Mouse (Mus musculus): Measurements from ENCODE around the gene Flvcr1.
"Not testable (repeated sequence)": the region's sequence is repeated elsewhere in the genome, so short reads cannot be mapped to it uniquely, and the experiment has no call there.

- not testable (repeated sequence) for TF ChIP-seq CTCF, EP300 (IDR thresholded peaks at IDR 0.05; ENCODE audit: low read depth)
These were observed 5.0 kb upstream of the Flvcr1 start for GRCm38 (mm10) chr1:191030922-191031425.

All from liver, postnatal 0 days (tissue).